Mouse (Mus musculus) cerebellum, adult 11-12 months (tissue): ENCODE results near the gene Cnp.
"Not testable (repeated sequence)": the region's sequence is repeated elsewhere in the genome, so short reads cannot be mapped to it uniquely, and the experiment has no call there.

ENCODE experiments used
- DNase-seq: peaks from one replicate; pipeline ENCODE4 v3.0.0; 2022

Cnp gene

GRCm38 (mm10) chr11:100594608-100595007 is 19.9 kb downstream of the Cnp start:
- DNase-seq = no peak

- DNase-seq = no peak
Observed at GRCm38 (mm10) chr11:100595533-100595932, 20.8 kb downstream of the Cnp start.

GRCm38 (mm10) chr11:100598074-100598473 is 23.4 kb downstream of the Cnp start:
- no peak for DNase-seq

DNA sequence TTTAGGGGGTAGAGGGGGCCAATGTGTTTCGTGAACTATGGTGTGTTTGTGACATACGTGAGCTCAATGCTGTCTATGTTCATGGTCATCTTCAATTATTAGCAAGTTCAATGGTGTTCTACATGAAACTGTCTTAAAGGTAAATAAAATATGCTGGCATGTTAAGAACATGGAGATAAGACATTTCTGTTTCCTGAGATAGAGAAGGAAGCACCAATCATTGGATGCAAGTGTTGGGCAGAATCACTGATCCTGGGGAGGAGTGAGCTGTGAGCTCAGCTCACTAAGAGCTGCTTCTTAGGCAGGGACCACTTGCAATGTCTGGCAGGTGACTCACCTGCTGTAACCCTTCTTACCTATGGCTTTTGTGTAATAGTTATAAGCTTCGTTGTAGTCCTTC is 26.7 kb downstream of the Cnp start:
- DNase-seq = no peak

GRCm38 (mm10) chr11:100603155-100603554 is 28.5 kb downstream of the Cnp start:
- DNase-seq = no peak

- no peak for DNase-seq
Observed at GRCm38 (mm10) chr11:100603813-100604212, 29.1 kb downstream of the Cnp start.

DNA sequence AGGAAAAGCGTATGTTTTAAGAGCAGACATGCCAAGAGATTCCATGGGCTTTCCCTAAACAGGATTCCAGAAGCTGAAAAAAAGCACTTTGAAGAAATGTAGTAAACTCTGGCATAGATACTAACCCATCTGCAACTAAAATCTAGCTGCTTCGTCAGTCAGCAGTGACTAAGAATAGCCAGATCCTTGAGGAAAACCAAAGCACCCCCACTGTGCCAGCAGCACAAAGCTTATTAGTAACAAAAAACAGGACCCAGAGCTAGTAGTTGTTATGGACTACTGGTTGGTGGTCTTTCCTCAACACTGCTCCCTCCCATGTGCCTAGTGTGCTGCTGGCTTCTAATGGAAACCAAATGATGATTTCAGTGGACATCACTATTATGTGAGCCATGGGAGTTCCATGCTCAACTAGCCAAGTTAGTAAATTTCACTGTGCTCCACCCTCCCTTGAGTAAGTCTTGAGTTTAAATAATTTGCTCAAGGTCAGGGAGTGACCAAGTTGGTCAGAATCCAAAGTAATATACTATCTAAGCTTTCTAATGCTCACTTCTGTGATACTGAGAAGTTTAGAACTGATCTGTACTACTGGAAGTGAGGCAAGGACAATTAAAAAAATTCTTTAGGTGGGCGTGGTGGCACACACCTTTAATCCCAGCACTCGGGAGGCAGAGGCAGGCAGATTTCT is 29.8 kb downstream of the Cnp start:
- DNase-seq = no peak

DNA sequence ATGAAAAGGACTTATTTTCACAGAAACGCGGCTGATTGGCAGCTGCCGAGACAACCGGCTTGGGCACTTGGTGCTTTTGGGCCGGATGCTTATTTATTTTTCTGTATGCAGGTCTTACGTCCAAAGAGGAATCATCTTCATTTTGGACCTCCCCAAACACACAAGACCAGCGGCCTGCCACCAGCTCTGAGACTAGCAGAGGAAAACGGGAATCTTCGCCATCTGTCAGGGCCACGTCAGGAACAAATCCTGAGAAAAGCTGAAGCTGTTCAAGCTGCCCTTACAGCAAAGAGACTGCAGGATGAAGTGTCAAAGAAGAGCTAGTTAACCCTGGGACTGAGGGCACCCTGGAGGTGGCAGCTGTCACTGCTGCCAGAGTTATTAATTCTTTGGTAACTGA is 30.7 kb downstream of the Cnp start:
- DNase-seq = no peak

GRCm38 (mm10) chr11:100607121-100607520 is 32.4 kb downstream of the Cnp start:
- no peak for DNase-seq

DNA sequence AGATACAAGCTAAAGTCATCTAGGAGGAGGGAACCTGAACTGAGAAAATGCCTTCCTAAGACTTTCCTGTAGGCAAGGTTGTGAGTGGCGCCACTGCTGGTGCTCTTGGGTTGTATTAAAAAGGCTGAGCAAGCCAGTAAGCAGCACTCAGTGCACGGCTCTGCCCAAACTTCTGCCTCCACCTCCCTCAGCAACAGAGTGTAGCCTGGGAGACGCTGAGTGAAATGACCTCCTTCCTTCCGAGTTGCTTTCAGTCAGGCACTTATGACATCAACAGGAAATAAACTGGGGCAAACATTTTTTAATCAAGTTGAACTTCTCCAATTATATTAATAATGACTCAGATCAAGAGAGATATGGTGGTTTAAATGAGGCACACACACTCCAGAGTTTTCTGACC is 34.1 kb downstream of the Cnp start:
- no peak for DNase-seq

GRCm38 (mm10) chr11:100609355-100609996 is 34.8 kb downstream of the Cnp start:
- no peak for DNase-seq

DNA sequence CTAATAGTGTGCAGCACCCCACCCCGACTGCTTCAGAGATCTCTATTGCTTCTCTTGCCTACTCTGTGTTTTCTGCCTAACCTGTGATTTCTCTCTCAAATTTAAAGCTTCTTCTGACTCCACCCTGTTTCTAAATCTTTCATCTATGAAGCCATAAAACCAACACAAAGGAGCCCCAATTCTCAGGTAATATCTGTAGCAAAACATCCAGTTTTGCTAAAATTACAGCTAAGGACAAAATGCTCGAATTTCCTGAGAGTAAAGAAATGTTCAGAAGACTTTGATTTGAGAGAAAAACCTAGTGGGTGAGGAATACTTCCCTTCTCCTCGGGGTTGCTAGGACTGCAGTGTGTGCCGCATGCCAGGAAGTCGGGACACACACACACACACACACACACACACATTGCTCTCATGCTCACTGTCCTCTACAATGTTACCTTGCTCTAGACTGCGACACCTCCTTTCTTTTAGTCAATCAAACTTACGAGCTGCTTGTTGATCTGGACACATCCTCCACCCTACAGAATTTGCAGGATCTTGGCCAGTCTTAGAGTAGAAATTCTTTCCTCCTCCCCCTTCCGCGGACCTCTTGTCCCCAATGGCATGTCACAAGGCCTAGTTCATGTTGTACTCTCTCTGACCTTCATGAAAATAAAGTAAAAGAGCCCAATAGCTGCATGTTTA is 35.4 kb downstream of the Cnp start:
- DNase-seq = no peak

DNA sequence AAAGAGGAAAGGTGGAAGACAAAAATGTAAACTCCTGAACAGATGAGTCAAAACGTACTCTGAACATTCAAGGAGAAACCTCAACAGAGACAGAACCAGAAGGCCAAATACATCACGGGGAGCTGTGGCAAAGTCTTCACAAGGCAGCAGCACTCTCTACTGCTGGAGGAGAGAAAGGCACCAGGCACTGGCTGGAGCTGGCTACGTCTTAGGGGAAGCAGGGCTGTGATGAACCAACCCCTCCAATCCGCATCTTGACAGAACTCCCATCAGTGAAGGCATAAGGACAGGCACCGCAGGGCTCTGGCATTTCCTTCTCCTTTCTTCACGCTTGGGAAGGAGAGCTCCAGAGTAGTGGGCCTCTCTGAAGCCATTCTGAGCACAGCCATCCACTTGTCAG is 36.9 kb downstream of the Cnp start:
- DNase-seq = no peak

GRCm38 (mm10) chr11:100613241-100613640 is 38.5 kb downstream of the Cnp start:
- no peak for DNase-seq

DNA sequence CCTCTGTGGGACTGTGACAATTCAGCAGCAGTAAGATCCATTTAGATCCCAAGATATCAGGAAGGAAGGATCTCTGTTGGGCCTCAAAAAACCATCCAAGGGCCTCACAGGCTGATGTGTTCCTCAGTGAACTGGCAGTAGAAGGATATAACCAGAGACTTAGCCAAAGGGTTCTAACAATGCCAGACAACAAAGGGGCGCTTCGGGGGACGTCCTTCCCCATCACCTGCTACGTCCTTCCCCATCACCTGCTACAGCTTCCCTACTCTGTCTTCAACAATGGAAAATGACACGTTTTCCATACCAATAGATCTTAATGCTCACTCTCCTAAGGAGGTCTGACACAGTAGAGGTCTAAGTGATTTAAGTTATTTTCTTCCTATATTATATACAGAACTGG is 41.6 kb downstream of the Cnp start:
- DNase-seq = no peak

DNA sequence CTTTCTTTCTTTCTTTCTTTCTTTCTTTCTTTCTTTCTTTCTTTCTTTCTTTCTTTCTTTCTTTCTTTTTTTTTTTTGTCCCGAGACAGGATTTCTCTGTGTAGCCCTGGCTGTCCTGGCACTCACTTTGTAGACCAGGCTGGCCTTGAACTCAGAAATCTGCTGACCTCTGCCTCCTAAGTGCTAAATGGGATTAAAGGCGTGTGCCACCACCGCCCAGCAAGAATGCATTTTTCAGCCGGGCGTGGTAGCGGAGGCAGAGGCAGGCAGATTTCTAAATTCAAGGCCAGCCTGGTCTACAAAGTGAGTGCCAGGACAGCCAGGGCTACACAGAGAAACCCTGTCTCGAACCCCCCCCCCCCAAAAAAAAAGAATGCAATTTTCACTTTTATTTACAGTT is 42.1 kb downstream of the Cnp start:
- DNase-seq = not testable (repeated sequence)

GRCm38 (mm10) chr11:100617480-100617879 is 42.8 kb downstream of the Cnp start:
- no peak for DNase-seq

DNA sequence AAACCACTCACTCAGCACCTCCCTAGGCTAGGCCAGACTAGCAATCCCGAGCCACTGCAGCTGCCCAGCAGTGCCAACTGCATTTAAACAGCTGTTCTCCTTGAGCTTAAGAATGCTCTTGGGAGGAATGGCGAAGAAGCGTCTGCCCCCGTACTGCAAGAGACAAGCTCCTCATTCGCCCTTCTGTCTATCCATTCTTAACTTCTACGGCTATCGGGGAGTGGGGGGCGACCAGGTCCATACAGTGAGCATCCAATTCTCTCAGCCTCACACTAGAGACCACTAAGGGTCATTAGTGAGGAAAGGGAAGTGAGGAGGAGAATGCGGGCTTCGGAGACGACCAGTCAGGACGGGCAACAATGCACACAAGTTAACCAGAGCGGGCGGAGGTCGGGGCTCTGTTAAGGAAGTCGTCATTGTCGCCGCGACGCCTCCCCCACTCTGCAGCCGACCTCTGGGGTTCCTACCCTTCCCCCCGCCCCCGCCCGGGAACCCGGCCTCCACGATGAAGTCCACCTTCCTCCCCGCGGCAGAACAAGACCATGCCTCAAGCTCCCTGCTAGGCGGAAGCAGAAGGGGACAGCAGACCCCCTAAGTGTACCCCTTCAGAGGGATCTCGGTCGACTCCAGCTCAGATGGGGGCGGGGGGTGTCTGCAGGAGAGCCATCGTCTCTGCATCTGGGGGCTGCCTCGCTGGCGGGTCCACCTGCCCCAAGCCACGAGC is 44.2 kb downstream of the Cnp start, which contains the start of gene Nkiras2:
Gene Nkiras2, plus strand, starts transcription at position 484 of the 724 bp plus-strand sequence.
- no peak for DNase-seq

- DNase-seq = peak; percentile 95
Observed at GRCm38 (mm10) chr11:100619485-100619975, 44.8 kb downstream of the Cnp start.

DNA sequence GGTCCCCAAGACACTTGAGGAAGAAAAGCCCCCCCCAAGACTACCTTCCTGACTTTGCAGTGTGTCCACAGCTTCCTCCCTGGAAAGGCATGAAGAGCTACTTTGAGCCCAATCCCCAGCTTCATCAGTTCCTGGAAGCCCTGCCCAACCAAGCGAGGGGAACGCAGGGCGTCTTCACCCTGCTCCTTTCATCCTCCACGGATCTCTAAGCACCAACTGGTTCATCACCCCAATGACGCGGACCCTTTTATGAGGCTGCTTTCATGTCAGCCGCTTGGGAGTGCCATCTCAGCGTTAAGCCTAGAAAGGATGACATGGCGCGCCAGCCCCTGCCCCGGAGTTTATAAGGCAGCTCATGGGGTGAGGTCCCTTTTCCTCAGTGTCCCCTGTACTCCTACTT is 45.3 kb downstream of the Cnp start, which contains the start of gene Dnajc7:
Gene Dnajc7, minus strand, starts transcription at position 187 of the 400 bp plus-strand sequence.
- DNase-seq = no peak

GRCm38 (mm10) chr11:100622714-100623113 is 48.0 kb downstream of the Cnp start:
- peak; percentile 94 for DNase-seq

- no peak for DNase-seq
Observed at GRCm38 (mm10) chr11:100623867-100624266, 49.2 kb downstream of the Cnp start.
